Mouse (Mus musculus): Measurements from ENCODE around the gene Prm1. TPM values are rescaled to one million over a fixed set of nuclear protein-coding genes. Genes with fewer than 3 reads are reported as not detected.

Prm1 gene
- total and polyA plus RNA-seq, 3 experiments: not detected

DNA sequence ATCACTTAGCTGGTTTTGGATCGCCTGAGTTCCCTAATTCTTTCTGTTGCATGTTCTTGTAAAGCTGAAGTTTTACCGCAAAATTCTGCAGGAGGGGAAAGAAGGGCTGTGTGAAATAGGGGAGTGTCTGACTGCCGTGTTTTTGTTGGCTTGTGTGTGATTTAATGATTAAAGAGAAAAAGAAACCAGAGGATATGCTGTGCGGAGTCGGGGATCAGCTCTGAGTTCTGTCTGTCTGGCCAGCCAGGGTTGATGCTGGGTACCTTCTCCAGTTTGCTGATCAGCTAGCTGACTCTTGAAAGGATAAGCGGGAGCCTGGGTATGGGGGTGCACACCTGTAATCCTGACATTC, 38.7 kb upstream of the Prm1 start:
- DNase-seq (ENCODE audit: extremely low read depth): no peak
- no peaks in the 10 kb centered on the region for H3K9me3 ChIP-seq (replicated peaks; ENCODE audit: low read length)
- H3K4me3 ChIP-seq (replicated peaks in 1 of 3; ENCODE audit: low read depth in 2 of 3, low read length in 2 of 3, poor library complexity in 1 of 3): no peak overlapping the region
- peaks cover 10 to 47% of the 10 kb centered on the region in 2 experiments for H3K4me1 ChIP-seq (ENCODE audit: control insufficient read depth in 1 of 2, insufficient read depth in 2 of 2)
- peak overlapping the region; percentile 41 for H3K4me2 ChIP-seq (ENCODE audit: insufficient read depth, low read depth, poor library complexity, severe bottlenecking)
- H3K9ac ChIP-seq (ENCODE audit: insufficient read depth, low read depth): peak overlapping the region; percentile 37
- no peaks in the 10 kb centered on the region for H3K27me3 ChIP-seq (replicated peaks)
- TF ChIP-seq JUN (IDR thresholded peaks at IDR 0.05; ENCODE audit: insufficient read depth, low read depth, low read length) (0 out of 2 replicates have a peak, but pooled peaks have one; percentile 7), CHD2 (IDR thresholded peaks at IDR 0.05; ENCODE audit: low read length) (no peak), MXI1 (IDR thresholded peaks at IDR 0.05; ENCODE audit: low read depth, low read length) (0 out of 2 replicates have a peak, but pooled peaks have one; percentile 8)
- in situ Hi-C loops (cut with MboI; ENCODE audit: low pct_ligation_motif_present, low pct_unique_long_range_greater_than_20kb, low sequenced_read_pairs) (loop anchor here (5.0 kb wide), 1 partner anchor 182 kb away; no protein-coding TSS in a partner anchor), dilution Hi-C loops (cut with MboI; ENCODE audit: extremely low pct_ligation_motif_present, extremely low pct_unique_long_range_greater_than_20kb, low sequenced_read_pairs) (no loop called here)
- no peak overlapping the region for H3K27ac ChIP-seq (ENCODE audit: insufficient read depth, low read depth)
- peaks cover 8 to 41% of the 10 kb centered on the region in 2 experiments for H3K36me3 ChIP-seq (replicated peaks in 1 of 2; ENCODE audit: control insufficient read depth in 1 of 2, insufficient read depth in 1 of 2, low read length in 1 of 2)
- no peaks in the 10 kb centered on the region for H3K79me2 ChIP-seq (replicated peaks; ENCODE audit: control insufficient read depth, extremely low read depth, insufficient read depth, poor library complexity, severe bottlenecking)

DNA sequence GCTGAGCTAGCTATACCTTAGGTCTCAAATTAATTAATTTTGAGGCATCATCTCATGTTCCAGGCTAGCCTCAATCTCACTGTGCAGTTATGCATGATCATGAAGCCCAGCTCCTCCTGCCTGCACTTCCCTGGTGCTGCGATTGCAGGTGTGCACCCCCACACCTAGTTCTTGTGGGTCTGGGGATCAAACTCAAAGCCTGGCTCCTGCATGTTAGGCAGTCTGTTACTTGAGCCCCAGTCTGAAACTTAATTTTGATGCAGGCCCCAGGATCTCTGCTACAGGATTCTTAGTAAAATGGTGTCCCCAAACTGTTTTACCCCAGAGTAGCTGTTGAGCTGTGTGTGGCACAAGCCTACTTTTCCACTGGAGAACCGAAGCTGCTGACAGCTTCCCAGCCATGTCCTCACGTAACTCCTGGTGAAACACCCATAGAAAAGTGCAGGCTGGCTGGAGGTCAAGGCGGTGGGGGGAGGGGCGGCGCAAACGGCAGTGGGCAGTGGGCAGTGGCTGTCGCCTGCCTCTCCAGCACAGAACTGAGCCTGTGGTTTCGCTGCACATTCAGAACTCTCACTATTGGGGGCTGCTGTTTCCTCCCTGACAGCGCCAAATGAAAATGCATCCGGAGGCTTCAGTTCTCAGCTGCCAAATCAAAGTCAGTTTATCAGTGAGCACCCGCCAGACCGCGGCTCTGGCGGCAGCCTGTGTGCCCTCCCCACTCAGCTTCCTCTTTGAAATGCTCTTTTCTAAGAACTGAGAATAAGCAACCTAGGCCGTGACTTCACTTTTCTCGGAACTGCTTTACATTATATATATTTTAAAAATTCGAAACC, 38.1 kb upstream of the Prm1 start:
- Histone ChIP-seq H3K4me1 (ENCODE audit: control insufficient read depth in 1 of 2, insufficient read depth in 2 of 2) (peaks cover 10 to 46% of the 10 kb centered on the region in 2 experiments), H3K79me2 (replicated peaks; ENCODE audit: control insufficient read depth, extremely low read depth, insufficient read depth, poor library complexity, severe bottlenecking) (no peaks in the 10 kb centered on the region), H3K9me3 (replicated peaks; ENCODE audit: low read length) (no peaks in the 10 kb centered on the region), H3K27me3 (replicated peaks) (no peaks in the 10 kb centered on the region), H3K9ac (ENCODE audit: insufficient read depth, low read depth) (peak overlapping the region; percentile 37; the same call in 1 of the 2 replicates), H3K27ac (ENCODE audit: insufficient read depth, low read depth) (peak overlapping the region; percentile 11; the same call in 1 of the 2 replicates), H3K4me2 (ENCODE audit: insufficient read depth, low read depth, poor library complexity, severe bottlenecking) (peak overlapping the region; percentile 41), H3K36me3 (replicated peaks in 1 of 2; ENCODE audit: control insufficient read depth in 1 of 2, insufficient read depth in 1 of 2, low read length in 1 of 2) (peaks cover 8 to 44% of the 10 kb centered on the region in 2 experiments), H3K4me3 (replicated peaks in 1 of 3; ENCODE audit: low read depth in 2 of 3, low read length in 2 of 3, poor library complexity in 1 of 3) (peak overlapping the region in 2 of 3 experiments; percentile 4 to 22)
- TF ChIP-seq SIN3A (IDR thresholded peaks at IDR 0.05; ENCODE audit: low read length) (0 out of 2 replicates have a peak, but pooled peaks have one; percentile 31), BHLHE40 (IDR thresholded peaks at IDR 0.05; ENCODE audit: low read depth, low read length) (peak; percentile 76), UBTF (IDR thresholded peaks at IDR 0.05; ENCODE audit: low read depth, low read length) (no peak), TBP (conservative IDR thresholded peaks at IDR 0.05; ENCODE audit: low read depth, low read length) (0 out of 2 replicates have a peak, but pooled peaks have one; percentile 17), CTCF (conservative IDR thresholded peaks at IDR 0.05 in 1 of 2, IDR thresholded peaks at IDR 0.05 in 1 of 2; ENCODE audit: low read depth in 2 of 2, low read length in 2 of 2) (no peak), IRF4 (IDR thresholded peaks at IDR 0.05; ENCODE audit: low read depth, low read length) (peak; percentile 54; the same call in 1 of the 2 replicates), MEF2A (IDR thresholded peaks at IDR 0.05; ENCODE audit: borderline replicate concordance, low read depth, low read length) (no peak; the same call in 1 of the 2 replicates), MXI1 (IDR thresholded peaks at IDR 0.05; ENCODE audit: low read depth, low read length) (peak; percentile 76), ELF1 (IDR thresholded peaks at IDR 0.05; ENCODE audit: low read depth, low read length) (peak; percentile 17; the same call in 1 of the 2 replicates), MAZ (IDR thresholded peaks at IDR 0.05; ENCODE audit: low read depth, low read length) (peak; percentile 64; the same call in 1 of the 2 replicates), EP300 (IDR thresholded peaks at IDR 0.05; ENCODE audit: low read length) (peak; percentile 65; the same call in 1 of the 2 replicates), POLR2A (IDR thresholded peaks at IDR 0.05; ENCODE audit: low read depth, low read length) (peak; percentile 30; the same call in 1 of the 2 replicates), TCF12 (IDR thresholded peaks at IDR 0.05; ENCODE audit: low read depth, low read length) (peak; percentile 59), CHD2 (IDR thresholded peaks at IDR 0.05; ENCODE audit: low read length) (peak; percentile 87), ZMIZ1 (IDR thresholded peaks at IDR 0.05; ENCODE audit: low read depth, low read length) (0 out of 2 replicates have a peak, but pooled peaks have one; percentile 47)
- peak; percentile 69 for DNase-seq (ENCODE audit: extremely low read depth)
- dilution Hi-C loops (cut with MboI; ENCODE audit: extremely low pct_ligation_motif_present, extremely low pct_unique_long_range_greater_than_20kb, low sequenced_read_pairs) (no loop called here), in situ Hi-C loops (cut with MboI; ENCODE audit: low pct_ligation_motif_present, low pct_unique_long_range_greater_than_20kb, low sequenced_read_pairs) (loop anchor here (5.0 kb wide), 1 partner anchor 181 kb away; no protein-coding TSS in a partner anchor)
